In the genomic region with DNA sequence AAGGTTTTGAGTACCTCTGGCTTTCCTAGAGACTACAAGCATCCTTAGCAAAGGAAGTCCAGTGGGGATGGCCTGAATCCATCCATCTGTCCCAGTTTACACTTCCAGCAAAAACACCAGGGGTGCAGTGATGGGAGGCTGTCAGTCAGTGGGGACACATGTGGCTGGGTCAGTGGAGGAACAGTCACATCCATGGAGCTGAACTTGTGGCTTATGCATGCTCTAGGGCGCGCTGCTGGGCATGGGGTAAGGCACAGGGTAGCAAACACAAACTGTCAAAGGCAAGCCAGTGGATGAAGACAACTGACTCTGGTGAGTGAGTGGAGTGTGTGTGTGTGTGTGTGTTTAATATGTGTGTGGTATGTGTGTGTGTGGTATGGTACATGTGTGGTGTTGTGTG, we compare ENCODE assay signal across 23 mouse cellular contexts. TPM values are rescaled to one million over a fixed set of nuclear protein-coding genes. Genes with fewer than 3 reads are reported as not detected.
"Had no signal": no experiment of that assay in that cellular context is flagged by ENCODE, and none has a peak within 500 bp of the region (broad histone marks: within the 10 kb centered on the region; RNA-seq: fewer than 3 reads in every experiment).

No protein-coding gene starts in this region.

- ATAC-seq: intestine, postnatal 0 days; midbrain, embryonic 13.5 days had no signal

- DNase-seq: kidney, adult 2 months; kidney, postnatal 36 days; layer of hippocampus, postnatal 36 days; left cerebral cortex, postnatal 4 days; liver; liver, embryonic 13.5 days; lung, adult 2 months; lung, postnatal 14 days; lung, postnatal 4 days; right cerebral cortex, adult 18-20 months; right cerebral cortex, postnatal 25 days; spleen, adult 18-20 months; thymus, adult 18-20 months; thymus, postnatal 36 days had no signal

- H3K4me1 ChIP-seq: liver, embryonic 13.5 days; stomach, embryonic 15.5 days had no signal

- H3K4me3 ChIP-seq: left cerebral cortex, adult 2 months; liver, embryonic 13.5 days had no signal

- H3K27ac ChIP-seq: kidney, postnatal 0 days; left cerebral cortex, adult 2 months; liver, embryonic 13.5 days; midbrain, embryonic 13.5 days; neural tube, embryonic 12.5 days; stomach, embryonic 15.5 days had no signal

- H3K9ac ChIP-seq: liver, embryonic 13.5 days had no signal

- H3K36me3 ChIP-seq: liver, embryonic 13.5 days; midbrain, embryonic 13.5 days; neural tube, embryonic 12.5 days; neural tube, embryonic 15.5 days; stomach, embryonic 15.5 days had no signal

- H3K9me3 ChIP-seq: liver, embryonic 13.5 days; midbrain, embryonic 13.5 days; neural tube, embryonic 12.5 days; neural tube, embryonic 15.5 days; stomach, embryonic 15.5 days had no signal

RNA-seq across cellular contexts. Expression of gene Wnt5a, which starts 1.3 kb away (rescaled TPM):
- total RNA-seq: megakaryocyte progenitor cell, adult 5-6 weeks; megakaryocyte-erythroid progenitor cell, adult 5-6 weeks had no signal
